Mouse (Mus musculus): Measurements from ENCODE around the gene Camta1.

- TF ChIP-seq CTCF (IDR thresholded peaks at IDR 0.05; ENCODE audit: low read depth, low read length) = no peak
- no peak for TF ChIP-seq POLR2A (IDR thresholded peaks at IDR 0.05; ENCODE audit: extremely low read depth, insufficient read depth, low read length)
These were observed 732.8 kb downstream of the Camta1 start for GRCm38 (mm10) chr4:151128641-151129541.

All from liver, adult 2 months (tissue).